Mouse (Mus musculus): ENCODE data around the gene Olfr672. TPM values are rescaled to one million over a fixed set of nuclear protein-coding genes. Genes with fewer than 3 reads are reported as not detected.

Gene Olfr672
- not detected in 2 replicates for polyA plus RNA-seq (2015; fragmentation: Nextera tagmentation; extraction: Ambion mirVana)

DNA sequence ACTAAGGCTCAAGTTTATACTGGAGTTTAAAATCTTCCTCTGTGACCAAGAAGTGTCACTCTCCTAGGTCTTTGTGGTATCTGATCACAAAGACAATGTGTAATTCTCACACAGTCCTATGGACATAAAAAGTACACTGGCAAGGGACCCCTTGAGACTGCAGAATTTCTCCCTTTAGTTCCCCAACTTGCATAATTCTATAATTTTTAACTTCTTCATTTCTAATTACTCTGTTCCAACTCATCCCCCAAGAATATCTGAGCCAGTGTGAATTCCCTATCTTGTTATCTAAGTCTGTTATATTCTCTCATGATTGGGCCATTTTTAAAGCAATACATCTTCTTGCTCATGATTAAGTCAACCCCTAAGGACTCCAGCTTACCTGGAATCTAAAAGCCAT is at the start of gene Olfr672:
Olfr672 (minus strand) TSS at position 101 of the 400 bp plus-strand sequence.

DNA sequence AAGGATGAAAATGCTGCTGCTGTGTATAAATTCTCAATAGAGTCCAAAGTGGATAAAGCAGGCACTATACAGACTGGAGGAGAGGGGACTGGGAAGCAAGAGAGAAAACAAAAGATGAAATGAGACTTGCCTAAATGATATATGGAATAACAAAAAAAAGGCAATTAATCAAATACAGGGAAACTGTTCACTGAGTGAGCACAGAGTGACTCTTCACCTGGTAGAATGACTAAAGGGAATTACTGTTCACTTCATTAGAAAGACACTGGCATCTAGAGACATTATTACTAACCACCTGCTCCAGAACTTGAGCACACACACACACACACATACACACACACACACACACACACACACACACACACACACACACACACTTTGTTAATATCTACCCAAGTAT is 30.6 kb upstream of the Olfr672 start, which contains the start of gene Olfr676:
Olfr676 (plus strand) TSS at position 301 of the 400 bp plus-strand sequence.

DNA sequence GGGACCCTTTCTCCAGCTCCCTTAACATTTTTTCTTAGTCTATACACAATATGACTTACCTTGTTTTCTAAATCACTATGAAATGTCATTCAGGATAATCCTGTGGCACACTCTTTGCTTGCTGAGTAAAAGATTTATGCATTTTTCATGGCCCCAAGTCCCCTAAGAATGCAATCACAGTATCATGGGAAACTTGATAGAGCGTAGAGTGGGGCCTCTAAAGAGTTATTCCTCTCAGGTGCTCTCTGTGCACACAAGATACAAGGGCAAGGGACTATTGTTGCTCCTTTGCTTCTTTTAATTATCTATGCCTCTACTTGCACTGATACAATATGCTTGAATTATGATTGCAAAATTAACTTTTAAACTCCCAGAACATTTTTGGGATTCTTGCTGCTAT is 26.5 kb upstream of the Olfr672 start, which contains the start of gene Olfr675:
Olfr675 (minus strand) TSS at position 101 of the 400 bp plus-strand sequence.

DNA sequence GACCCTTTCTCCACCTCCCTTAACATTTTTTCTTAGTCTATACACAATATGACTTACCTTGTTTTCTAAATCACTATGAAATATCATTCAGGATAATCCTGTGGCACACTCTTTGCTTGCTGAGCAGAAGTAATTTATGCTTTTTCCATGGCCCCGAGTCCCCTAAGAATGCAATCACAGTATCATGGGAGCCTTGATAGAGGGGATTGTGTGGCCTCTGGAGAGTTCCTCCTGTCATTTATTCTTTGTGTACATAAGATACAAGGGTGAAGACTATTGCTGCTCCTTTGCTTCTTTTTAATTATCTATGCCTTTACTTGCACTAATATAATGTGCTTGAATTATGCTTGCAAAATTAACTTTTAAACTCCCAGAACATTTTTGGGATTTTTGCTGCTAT is 22.8 kb downstream of the Olfr672 start, which contains the start of gene Olfr671:
Olfr671 (minus strand) TSS at position 101 of the 400 bp plus-strand sequence.

DNA sequence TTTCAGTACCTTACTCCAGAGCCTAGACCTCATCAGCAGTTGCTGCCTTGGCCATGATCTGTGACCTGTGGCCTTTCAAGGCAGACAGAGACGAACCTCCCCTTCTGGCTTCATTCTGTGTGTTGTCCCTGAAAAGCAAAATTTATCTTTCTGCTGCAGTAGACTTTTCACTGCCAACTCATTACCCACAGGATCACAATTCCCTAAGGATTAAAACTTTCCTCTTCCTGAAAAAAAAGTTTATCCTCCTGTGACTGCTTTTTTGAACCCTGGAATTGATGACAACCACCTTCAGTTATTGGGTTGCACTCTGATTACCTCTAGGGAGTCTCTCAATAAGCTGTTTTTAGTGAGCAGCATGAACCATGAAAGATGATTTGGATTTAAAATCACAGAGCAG is 39.3 kb downstream of the Olfr672 start, which contains the start of gene Olfr670:
Olfr670 (minus strand) TSS at position 101 of the 400 bp plus-strand sequence.

Other genes starting within 250 kb of the Olfr672 start
- not detected in 2 replicates for gene Usp17le, start 224.6 kb downstream of the Olfr672 start, polyA plus RNA-seq (2015; fragmentation: Nextera tagmentation; extraction: Ambion mirVana)
- gene Usp17lb, start 159.4 kb downstream of the Olfr672 start, polyA plus RNA-seq (2015; fragmentation: Nextera tagmentation; extraction: Ambion mirVana): not detected in 2 replicates
- not detected in 2 replicates for gene Usp17la, start 145.0 kb downstream of the Olfr672 start, polyA plus RNA-seq (2015; fragmentation: Nextera tagmentation; extraction: Ambion mirVana)
- gene Olfr665, start 124.0 kb downstream of the Olfr672 start, polyA plus RNA-seq (2015; fragmentation: Nextera tagmentation; extraction: Ambion mirVana): not detected in 2 replicates
- not detected in 2 replicates for gene Olfr666, start 106.1 kb downstream of the Olfr672 start, polyA plus RNA-seq (2015; fragmentation: Nextera tagmentation; extraction: Ambion mirVana)
- gene Olfr667, start 80.5 kb downstream of the Olfr672 start, polyA plus RNA-seq (2015; fragmentation: Nextera tagmentation; extraction: Ambion mirVana): not detected in 2 replicates
- gene Olfr668, start 74.0 kb downstream of the Olfr672 start, polyA plus RNA-seq (2015; fragmentation: Nextera tagmentation; extraction: Ambion mirVana): not detected in 2 replicates
- not detected in 2 replicates for gene Olfr669, start 67.8 kb downstream of the Olfr672 start, polyA plus RNA-seq (2015; fragmentation: Nextera tagmentation; extraction: Ambion mirVana)
- not detected in 2 replicates for gene Olfr670, start 39.4 kb downstream of the Olfr672 start, polyA plus RNA-seq (2015; fragmentation: Nextera tagmentation; extraction: Ambion mirVana)
- gene Olfr671, start 22.9 kb downstream of the Olfr672 start, polyA plus RNA-seq (2015; fragmentation: Nextera tagmentation; extraction: Ambion mirVana): not detected in 2 replicates
- not detected in 2 replicates for gene Olfr675, start 26.4 kb upstream of the Olfr672 start, polyA plus RNA-seq (2015; fragmentation: Nextera tagmentation; extraction: Ambion mirVana)
- gene Olfr676, start 30.7 kb upstream of the Olfr672 start, polyA plus RNA-seq (2015; fragmentation: Nextera tagmentation; extraction: Ambion mirVana): not detected in 2 replicates
- gene Olfr677, start 49.3 kb upstream of the Olfr672 start, polyA plus RNA-seq (2015; fragmentation: Nextera tagmentation; extraction: Ambion mirVana): not detected in 2 replicates
- gene Olfr678, start 62.4 kb upstream of the Olfr672 start, polyA plus RNA-seq (2015; fragmentation: Nextera tagmentation; extraction: Ambion mirVana): not detected in 2 replicates
- not detected in 2 replicates for gene Olfr679, start 79.2 kb upstream of the Olfr672 start, polyA plus RNA-seq (2015; fragmentation: Nextera tagmentation; extraction: Ambion mirVana)
- gene Olfr680-ps1, start 90.8 kb upstream of the Olfr672 start, polyA plus RNA-seq (2015; fragmentation: Nextera tagmentation; extraction: Ambion mirVana): not detected in 2 replicates
- gene Olfr681, start 114.8 kb upstream of the Olfr672 start, polyA plus RNA-seq (2015; fragmentation: Nextera tagmentation; extraction: Ambion mirVana): not detected in 2 replicates
- gene Olfr683, start 145.0 kb upstream of the Olfr672 start, polyA plus RNA-seq (2015; fragmentation: Nextera tagmentation; extraction: Ambion mirVana): not detected in 2 replicates
- not detected in 2 replicates for gene Olfr684, start 161.6 kb upstream of the Olfr672 start, polyA plus RNA-seq (2015; fragmentation: Nextera tagmentation; extraction: Ambion mirVana)
- not detected in 2 replicates for gene Olfr685, start 184.0 kb upstream of the Olfr672 start, polyA plus RNA-seq (2015; fragmentation: Nextera tagmentation; extraction: Ambion mirVana)
- not detected in 2 replicates for gene Olfr686, start 205.5 kb upstream of the Olfr672 start, polyA plus RNA-seq (2015; fragmentation: Nextera tagmentation; extraction: Ambion mirVana)